Mouse (Mus musculus) intestine, postnatal 0 days (tissue): ENCODE data around the gene Rasd2. TPM values are rescaled to one million over a fixed set of nuclear protein-coding genes. Genes with fewer than 3 reads are reported as not detected.

Source experiments
- ATAC-seq: fragments of 200-750 bp; cut with Nextera tagmentation; 2 replicates; pipeline ENCODE4 v1.8.0; 2017; ENCODE audit warnings: mild to moderate bottlenecking, moderate TSS enrichment, moderate library complexity
- H3K27ac ChIP-seq: fragments of 300-500 bp; sonication (generic); 2 replicates; pipeline ENCODE4 v1.5.1; 2014; ENCODE audit warnings: mild to moderate bottlenecking, low read depth, low read length, moderate library complexity
- H3K27me3 ChIP-seq: fragments of 300-500 bp; sonication (generic); replicated peaks from 2 replicates; pipeline ENCODE4 v1.6.1; 2014; ENCODE audit warnings: low read length, mixed read lengths; ENCODE audit not compliant: control insufficient read depth, insufficient read depth
- H3K36me3 ChIP-seq: fragments of 300-500 bp; sonication (generic); 2 replicates; pipeline ENCODE4 v1.6.1; 2014; ENCODE audit warnings: mild to moderate bottlenecking, moderate library complexity; ENCODE audit not compliant: control insufficient read depth, insufficient read depth
- H3K4me1 ChIP-seq: fragments of 300-500 bp; sonication (generic); replicated peaks from 2 replicates; pipeline ENCODE4 v1.6.1; 2014; ENCODE audit warnings: antibody characterized with exemption, low read length, mixed read lengths; ENCODE audit not compliant: control insufficient read depth, insufficient read depth
- H3K4me2 ChIP-seq: fragments of 300-500 bp; sonication (generic); replicated peaks from 2 replicates; pipeline ENCODE4 v1.6.1; 2014; ENCODE audit warnings: low read depth, mild to moderate bottlenecking, moderate library complexity
- H3K4me3 ChIP-seq: fragments of 300-500 bp; sonication (generic); 2 replicates; pipeline ENCODE4 v1.5.1; 2014; ENCODE audit warnings: low read depth, low read length
- H3K9ac ChIP-seq: fragments of 300-500 bp; sonication (generic); 2 replicates; pipeline ENCODE4 v1.6.1; 2014; ENCODE audit warnings: mild to moderate bottlenecking, low read depth, low read length
- H3K9me3 ChIP-seq: fragments of 300-500 bp; sonication (generic); 2 replicates; pipeline ENCODE4 v1.6.1; 2016; ENCODE audit warnings: mixed run types; ENCODE audit not compliant: control insufficient read depth
- CTCF ChIP-seq: sonication (generic); IDR thresholded peaks from 2 replicates; pipeline ENCODE4 v1.5.1; 2016; ENCODE audit warnings: low read depth, mild to moderate bottlenecking, control low read depth, antibody characterized with exemption, moderate library complexity
- WGBS: fragments of 180-500 bp; shearing (Covaris S2); extraction: QIAGEN DNeasy Blood & Tissue Kit; methylation state at CpG from one replicate; pipeline ENCODE4 v1.1.7; 2014; 5-methylcytosine and 5-hydroxymethylcytosine counted together
- polyA plus RNA-seq: library from polyadenylated mRNA; unstranded; fragments of >200 nt; fragmentation: Nextera tagmentation; extraction: Ambion mirVana; gene quantifications from 2 replicates; pipeline ENCODE4 v1.2.1, GENCODE M21; 2015

Rasd2 gene
- polyA plus RNA-seq, 1 experiment from 2014 or later: 1.3 TPM

DNA sequence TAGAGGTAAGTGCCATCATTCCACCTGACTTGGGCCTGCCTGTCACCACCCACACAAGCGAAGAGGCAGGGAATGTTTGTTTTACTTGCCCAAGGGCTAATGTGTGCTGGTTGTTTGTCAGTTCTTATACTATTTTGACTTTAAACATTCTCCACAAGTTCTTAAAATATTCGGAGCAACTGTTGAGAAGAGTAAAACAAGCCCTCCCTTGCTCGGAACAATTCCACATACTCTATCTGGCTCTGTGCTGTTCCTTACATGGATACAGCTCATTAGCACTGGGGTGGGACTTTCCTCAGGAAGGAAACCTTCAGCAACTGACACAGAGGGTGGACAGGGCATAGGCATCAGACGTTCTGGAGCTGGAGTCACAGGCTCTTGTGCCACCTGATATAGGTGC lies 15.9 kb upstream of the Rasd2 start:
- no peaks in the 10 kb centered on the region for H3K36me3 ChIP-seq
- no peak for ATAC-seq
- H3K9me3 ChIP-seq: no peaks in the 10 kb centered on the region
- no peaks in the 10 kb centered on the region for H3K27me3 ChIP-seq
- H3K4me3 ChIP-seq: no peak overlapping the region
- no peak overlapping the region for H3K4me2 ChIP-seq
- H3K9ac ChIP-seq: no peak overlapping the region
- 56% methylated on average over 4 of the region's 4 CpGs for WGBS
- H3K27ac ChIP-seq: no peak overlapping the region
- no peak for TF ChIP-seq CTCF
- H3K4me1 ChIP-seq: no peaks in the 10 kb centered on the region

DNA sequence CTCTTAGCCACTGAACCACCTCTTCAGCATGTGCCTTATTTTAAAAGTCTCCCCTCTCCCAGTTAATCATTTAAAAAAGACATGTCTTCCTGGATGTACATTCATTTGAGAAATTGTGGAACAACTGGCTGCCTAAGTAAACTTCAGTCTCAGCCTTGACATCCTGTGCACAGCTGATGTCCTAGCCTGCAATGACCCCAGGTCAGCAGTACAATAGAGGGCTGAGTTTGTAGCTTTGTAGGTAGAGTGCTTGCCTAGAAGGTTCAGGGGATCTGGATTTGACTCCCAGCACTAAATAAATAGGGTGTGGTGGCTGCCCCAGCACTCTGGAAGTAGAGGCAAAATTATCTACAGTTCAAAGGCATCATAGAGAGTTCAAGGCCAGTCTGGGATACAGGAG lies 15.4 kb upstream of the Rasd2 start:
- no peak for ATAC-seq

DNA sequence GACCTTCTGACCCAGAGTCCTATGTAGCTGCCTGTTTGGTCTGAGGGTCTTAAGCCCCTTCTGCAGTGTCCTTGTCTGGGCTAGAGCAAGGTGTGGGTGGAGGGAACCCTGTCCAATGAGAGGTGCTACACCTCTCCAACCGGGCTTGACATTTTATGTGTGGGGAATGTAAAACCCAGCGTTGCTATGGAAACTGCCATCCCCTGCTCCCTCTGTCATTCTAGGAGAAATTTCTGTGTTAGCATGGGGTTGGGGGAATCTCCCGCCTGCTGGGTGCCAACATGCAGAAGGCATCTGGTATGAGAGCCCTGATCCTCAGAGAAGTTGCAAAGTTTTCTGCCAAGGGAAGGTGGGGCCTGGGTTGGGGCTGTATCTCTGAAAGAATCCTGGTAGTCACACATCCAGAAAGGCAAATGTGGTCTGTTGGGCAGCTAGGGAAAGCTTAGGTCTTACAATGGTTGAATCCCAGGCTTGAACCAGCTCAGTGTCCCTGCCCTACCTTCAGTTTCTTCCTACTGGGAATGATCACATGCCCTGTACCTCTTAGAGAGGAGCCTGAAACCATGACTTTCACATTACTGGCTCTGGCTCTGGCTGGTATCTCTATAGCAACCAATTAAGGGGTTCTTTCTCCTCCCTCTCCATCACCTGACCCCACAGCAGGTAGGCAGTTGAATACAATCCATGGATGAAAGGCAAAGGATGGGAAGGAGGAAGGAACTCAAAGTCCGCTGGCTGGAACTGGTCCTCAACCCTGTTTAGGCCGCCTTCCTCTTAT lies 14.6 kb upstream of the Rasd2 start:
- no peak overlapping the region for H3K27ac ChIP-seq
- H3K9ac ChIP-seq: no peak overlapping the region
- ATAC-seq: no peak
- no peaks in the 10 kb centered on the region for H3K4me1 ChIP-seq
- WGBS: 63% methylated on average over 5 of the region's 5 CpGs
- no peak for TF ChIP-seq CTCF
- H3K4me2 ChIP-seq: no peak overlapping the region
- no peaks in the 10 kb centered on the region for H3K27me3 ChIP-seq
- H3K4me3 ChIP-seq: no peak overlapping the region
- no peaks in the 10 kb centered on the region for H3K36me3 ChIP-seq
- H3K9me3 ChIP-seq: no peaks in the 10 kb centered on the region

More for the DNA sequence above, 15.4 kb upstream of the Rasd2 start:
- Histone ChIP-seq H3K9me3 (no peaks in the 10 kb centered on the region), H3K9ac (no peak overlapping the region), H3K36me3 (no peaks in the 10 kb centered on the region), H3K27me3 (no peaks in the 10 kb centered on the region), H3K27ac (no peak overlapping the region), H3K4me1 (no peaks in the 10 kb centered on the region), H3K4me3 (no peak overlapping the region), H3K4me2 (no peak overlapping the region)
- TF ChIP-seq CTCF: no peak

DNA sequence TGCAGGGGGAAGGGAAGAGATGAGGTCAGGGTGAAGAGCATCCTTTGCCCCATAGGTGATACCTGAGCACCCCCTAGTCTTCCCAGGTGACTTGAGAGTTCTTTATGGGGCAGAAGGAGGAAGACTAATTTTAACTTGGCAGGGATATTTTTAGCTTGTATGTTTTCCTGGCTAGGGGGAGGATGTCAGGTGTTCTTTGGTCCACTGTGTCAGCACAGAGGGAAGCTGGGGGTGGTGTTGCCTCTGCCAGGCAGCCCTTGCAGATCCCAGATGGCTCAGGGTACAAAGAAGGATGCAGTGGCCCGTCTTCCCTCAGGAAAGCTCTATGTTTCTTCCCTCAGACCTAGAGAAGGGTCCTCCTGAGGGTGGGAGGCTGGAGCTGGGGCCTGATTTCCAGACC lies 13.8 kb upstream of the Rasd2 start:
- Histone ChIP-seq H3K27me3 (no peaks in the 10 kb centered on the region), H3K9me3 (no peaks in the 10 kb centered on the region), H3K4me1 (no peaks in the 10 kb centered on the region), H3K9ac (no peak overlapping the region), H3K4me2 (no peak overlapping the region), H3K27ac (no peak overlapping the region), H3K4me3 (no peak overlapping the region), H3K36me3 (no peaks in the 10 kb centered on the region)
- TF ChIP-seq CTCF: no peak
- 62% methylated on average over 1 of the region's 1 CpGs for WGBS
- no peak for ATAC-seq

DNA sequence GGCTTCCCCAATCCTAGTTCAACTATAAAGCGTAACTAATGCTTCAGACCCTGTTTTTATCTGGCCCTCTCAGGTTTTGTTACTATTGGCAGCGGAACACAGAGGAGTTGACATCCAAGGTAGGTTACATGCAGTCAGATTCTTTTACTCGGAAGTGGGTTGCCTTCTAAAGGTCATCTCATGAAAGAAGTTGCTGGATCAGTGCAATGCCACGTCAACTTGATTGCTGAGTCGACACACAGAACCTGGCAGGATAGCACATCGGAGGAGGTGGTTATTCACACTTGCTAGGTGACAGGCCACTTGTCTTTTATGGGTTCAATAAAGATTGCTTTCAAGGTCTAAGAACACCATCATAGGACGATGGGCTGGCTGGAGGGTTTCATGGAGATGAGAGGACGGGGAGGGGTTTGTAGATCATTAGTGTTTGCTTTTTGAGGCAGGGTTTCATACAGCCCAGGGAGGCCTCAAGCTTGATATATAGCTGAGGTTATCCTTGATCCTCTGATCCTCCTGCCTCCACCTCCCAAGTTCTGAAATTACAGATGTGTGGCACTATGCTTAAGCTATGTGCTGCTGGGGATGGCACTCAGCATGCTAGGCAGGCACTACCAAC lies 11.6 kb upstream of the Rasd2 start:
- TF ChIP-seq CTCF: no peak
- Histone ChIP-seq H3K9ac (no peak overlapping the region), H3K36me3 (no peaks in the 10 kb centered on the region), H3K9me3 (no peaks in the 10 kb centered on the region), H3K27ac (no peak overlapping the region), H3K4me1 (no peaks in the 10 kb centered on the region), H3K27me3 (no peaks in the 10 kb centered on the region), H3K4me2 (no peak overlapping the region), H3K4me3 (no peak overlapping the region)
- ATAC-seq: peak; percentile 46; the same call in 1 of the 2 replicates
- 47% methylated on average over 8 of the region's 8 CpGs for WGBS

DNA sequence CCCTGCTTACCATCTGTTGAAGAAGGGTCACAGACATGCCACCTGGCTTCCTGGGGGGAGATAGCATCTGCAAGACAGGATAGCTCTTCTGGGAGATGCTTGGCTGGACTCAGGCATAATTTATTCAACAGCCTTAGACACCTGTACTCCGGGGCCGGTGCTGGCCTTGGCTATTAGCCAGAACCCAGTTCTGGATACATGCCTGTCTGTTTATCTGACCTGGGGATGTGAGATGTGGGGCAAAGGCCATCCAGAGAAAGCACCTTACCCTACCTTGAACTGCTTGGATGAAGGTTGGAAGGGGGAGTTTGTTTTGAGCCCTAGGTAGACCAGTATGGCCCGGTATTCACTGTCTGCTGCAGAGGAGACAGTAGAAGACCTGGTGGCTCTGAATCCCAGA lies 10.8 kb upstream of the Rasd2 start:
- Histone ChIP-seq H3K27ac (no peak overlapping the region), H3K4me2 (no peak overlapping the region), H3K4me1 (no peaks in the 10 kb centered on the region), H3K27me3 (no peaks in the 10 kb centered on the region), H3K9ac (no peak overlapping the region), H3K4me3 (no peak overlapping the region), H3K36me3 (no peaks in the 10 kb centered on the region), H3K9me3 (no peaks in the 10 kb centered on the region)
- WGBS: 53% methylated on average over 3 of the region's 3 CpGs
- TF ChIP-seq CTCF: no peak
- no peak for ATAC-seq
